Mouse (Mus musculus): ENCODE data around the gene Kif26a. TPM values are rescaled to one million over a fixed set of nuclear protein-coding genes. Genes with fewer than 3 reads are reported as not detected.
A peak's percentile ranks its signal among the peaks of the same experiment; 100 is the strongest.

Gene Kif26a
- polyA plus RNA-seq, 1 experiment = not detected

DNA sequence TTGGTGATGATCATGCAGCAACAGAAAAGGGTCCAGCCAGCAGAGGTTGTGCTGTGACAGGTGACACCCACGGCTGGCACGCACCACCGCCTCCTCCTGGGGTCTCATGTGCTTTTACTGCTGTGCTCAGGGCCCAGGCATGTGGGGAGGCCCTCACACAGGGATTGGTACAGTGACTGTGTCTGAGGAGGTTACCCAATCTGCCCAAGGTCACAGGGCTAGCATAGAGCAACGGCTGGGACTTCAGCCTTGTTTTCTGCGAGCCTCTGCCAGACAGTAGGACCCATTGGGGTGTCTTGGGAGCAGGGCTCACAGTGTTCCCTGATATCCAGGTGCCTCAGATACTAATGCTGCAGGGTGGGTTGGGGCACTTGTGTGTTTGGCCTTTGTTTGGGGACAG lies 34.7 kb upstream of the Kif26a start:
- H3K27ac ChIP-seq (ENCODE audit: insufficient read depth, low read depth, low read length) = no peak overlapping the region
- H3K4me3 ChIP-seq (ENCODE audit: insufficient read depth, low read length) = no peak overlapping the region
- TF ChIP-seq POLR2A (IDR thresholded peaks at IDR 0.05; ENCODE audit: borderline replicate concordance, low read depth, low read length) (no peak), CTCF (IDR thresholded peaks at IDR 0.05; ENCODE audit: low read depth, low read length) (no peak)
- no peaks in the 10 kb centered on the region for H3K4me1 ChIP-seq (ENCODE audit: control insufficient read depth, insufficient read depth, low read length)

DNA sequence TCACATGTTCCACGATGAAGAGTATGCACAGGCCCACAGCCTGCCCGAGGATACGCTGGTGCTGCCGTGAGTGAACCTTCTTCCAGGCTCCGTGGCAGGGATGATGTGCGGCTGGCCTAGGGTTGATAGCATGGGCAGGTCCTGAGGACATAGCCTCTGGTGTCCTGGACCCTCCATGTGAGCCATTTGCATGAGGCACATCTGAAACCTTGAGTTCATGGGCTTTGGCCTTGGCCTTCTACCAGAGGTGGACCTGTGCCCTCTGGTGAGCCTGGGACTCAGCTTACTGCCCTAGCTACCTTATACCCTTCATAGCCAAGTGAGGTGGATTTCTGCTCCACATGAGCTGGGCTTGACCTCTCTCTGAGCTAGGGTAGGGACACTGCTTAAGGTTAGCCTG lies 33.8 kb upstream of the Kif26a start:
- H3K4me3 ChIP-seq (ENCODE audit: insufficient read depth, low read length) = no peak overlapping the region
- no peaks in the 10 kb centered on the region for H3K4me1 ChIP-seq (ENCODE audit: control insufficient read depth, insufficient read depth, low read length)
- no peak overlapping the region for H3K27ac ChIP-seq (ENCODE audit: insufficient read depth, low read depth, low read length)
- TF ChIP-seq POLR2A (IDR thresholded peaks at IDR 0.05; ENCODE audit: borderline replicate concordance, low read depth, low read length) = no peak
- no peak for TF ChIP-seq CTCF (IDR thresholded peaks at IDR 0.05; ENCODE audit: low read depth, low read length)

DNA sequence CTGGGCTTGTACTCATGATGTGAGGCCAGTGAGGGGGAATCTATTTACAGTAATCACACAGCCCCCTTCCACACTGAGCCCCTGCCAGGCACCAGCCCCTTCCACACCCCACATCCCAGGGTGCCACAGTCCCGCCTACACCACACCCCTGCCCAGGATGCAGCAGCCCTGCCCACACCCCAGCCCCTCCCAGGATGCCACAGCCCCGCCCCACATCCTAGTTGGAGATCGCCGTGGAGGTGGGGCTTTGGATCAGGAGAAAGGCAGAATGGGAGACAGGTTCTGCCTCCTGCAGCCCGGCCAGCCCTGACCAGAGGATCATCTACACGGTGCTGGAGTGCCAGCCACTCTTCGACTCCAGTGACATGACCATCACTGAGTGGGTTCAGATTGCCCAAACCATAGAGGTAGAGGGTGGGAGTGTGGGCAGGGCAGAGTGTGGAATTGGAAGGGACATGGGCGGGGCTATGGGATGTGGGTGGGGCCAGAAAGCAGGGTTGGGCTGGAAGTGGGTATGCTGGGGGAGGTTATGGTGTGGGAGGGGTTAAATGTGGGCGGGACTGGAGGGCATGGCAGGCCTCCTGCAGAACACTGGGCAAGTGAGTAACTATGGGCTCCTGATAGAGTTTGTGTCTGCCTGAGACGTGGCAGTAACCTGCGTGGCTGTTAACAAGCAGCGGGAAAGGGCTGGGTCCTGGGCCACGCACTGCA lies 33.2 kb upstream of the Kif26a start:
- Histone ChIP-seq H3K4me3 (ENCODE audit: insufficient read depth, low read length) (no peak overlapping the region), H3K27ac (ENCODE audit: insufficient read depth, low read depth, low read length) (no peak overlapping the region), H3K4me1 (ENCODE audit: control insufficient read depth, insufficient read depth, low read length) (no peaks in the 10 kb centered on the region)
- TF ChIP-seq CTCF (IDR thresholded peaks at IDR 0.05; ENCODE audit: low read depth, low read length) = no peak
- no peak for TF ChIP-seq POLR2A (IDR thresholded peaks at IDR 0.05; ENCODE audit: borderline replicate concordance, low read depth, low read length)

DNA sequence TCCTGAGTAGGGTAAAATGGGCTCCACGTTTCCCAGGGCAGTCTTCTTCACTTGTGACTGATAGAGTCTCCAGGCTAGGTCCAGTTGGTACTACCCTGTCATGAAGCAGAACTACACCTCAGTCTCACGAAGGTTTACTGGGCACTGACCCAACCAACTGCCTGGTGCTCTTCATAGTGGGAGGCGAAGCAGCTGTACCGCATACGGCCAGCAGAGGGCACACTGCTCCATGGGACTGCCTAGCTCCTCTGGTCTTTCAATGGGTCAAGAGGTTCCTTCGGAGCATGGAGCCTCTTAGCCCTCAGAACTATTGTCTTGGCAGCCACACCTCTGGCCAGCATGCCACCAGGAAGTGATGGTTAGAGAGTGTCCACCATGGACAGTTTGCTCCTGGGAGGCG lies 32.3 kb upstream of the Kif26a start:
- H3K4me3 ChIP-seq (ENCODE audit: insufficient read depth, low read length) = no peak overlapping the region
- TF ChIP-seq CTCF (IDR thresholded peaks at IDR 0.05; ENCODE audit: low read depth, low read length) (peak; percentile 91), POLR2A (IDR thresholded peaks at IDR 0.05; ENCODE audit: borderline replicate concordance, low read depth, low read length) (no peak)
- no peak overlapping the region for H3K27ac ChIP-seq (ENCODE audit: insufficient read depth, low read depth, low read length)
- no peaks in the 10 kb centered on the region for H3K4me1 ChIP-seq (ENCODE audit: control insufficient read depth, insufficient read depth, low read length)

DNA sequence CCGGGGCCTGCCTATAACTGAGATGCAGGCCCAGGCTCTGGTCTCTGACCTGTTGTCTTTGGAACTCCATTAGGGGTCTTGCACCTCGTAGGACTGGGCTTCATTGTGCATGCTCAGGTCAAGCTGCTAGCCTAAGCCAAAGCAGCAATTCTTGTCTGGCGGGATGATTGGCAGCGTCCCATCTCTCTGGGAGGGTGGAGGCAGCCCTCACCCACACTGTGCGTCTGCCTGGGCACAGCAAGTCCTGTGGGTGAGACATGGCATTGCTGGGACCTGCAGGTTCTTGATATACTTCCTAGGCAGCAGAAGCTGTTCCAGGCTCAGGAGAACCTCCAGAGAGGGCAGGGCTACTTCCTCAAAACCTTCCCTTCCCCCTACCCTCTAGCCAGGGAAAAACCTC lies 29.0 kb upstream of the Kif26a start:
- Histone ChIP-seq H3K27ac (ENCODE audit: insufficient read depth, low read depth, low read length) (no peak overlapping the region), H3K4me3 (ENCODE audit: insufficient read depth, low read length) (no peak overlapping the region), H3K4me1 (ENCODE audit: control insufficient read depth, insufficient read depth, low read length) (no peaks in the 10 kb centered on the region)
- no peak for TF ChIP-seq POLR2A (IDR thresholded peaks at IDR 0.05; ENCODE audit: borderline replicate concordance, low read depth, low read length)
- no peak for TF ChIP-seq CTCF (IDR thresholded peaks at IDR 0.05; ENCODE audit: low read depth, low read length)

DNA sequence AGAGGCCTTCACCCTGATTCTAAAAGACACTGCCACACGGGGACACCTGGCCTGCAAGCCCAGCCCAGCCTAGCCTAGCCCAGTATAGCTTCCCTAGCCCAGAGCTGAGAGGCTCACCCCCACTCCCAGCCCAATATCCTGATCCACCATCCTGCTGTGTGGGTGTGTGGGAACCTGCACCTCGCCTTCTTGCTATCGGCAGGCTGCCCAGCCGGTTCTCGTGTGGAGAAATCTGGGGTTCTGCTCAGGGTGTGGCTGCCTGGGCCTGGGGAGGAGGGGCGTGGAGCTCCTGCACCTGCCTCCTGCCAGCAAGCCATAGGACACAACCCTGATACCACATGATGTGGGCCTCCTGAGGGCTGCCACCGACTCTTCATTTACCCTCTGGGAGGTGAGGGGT lies 28.4 kb upstream of the Kif26a start:
- H3K27ac ChIP-seq (ENCODE audit: insufficient read depth, low read depth, low read length) = no peak overlapping the region
- TF ChIP-seq CTCF (IDR thresholded peaks at IDR 0.05; ENCODE audit: low read depth, low read length) = no peak
- TF ChIP-seq POLR2A (IDR thresholded peaks at IDR 0.05; ENCODE audit: borderline replicate concordance, low read depth, low read length) = no peak
- H3K4me1 ChIP-seq (ENCODE audit: control insufficient read depth, insufficient read depth, low read length) = no peaks in the 10 kb centered on the region
- H3K4me3 ChIP-seq (ENCODE audit: insufficient read depth, low read length) = no peak overlapping the region

DNA sequence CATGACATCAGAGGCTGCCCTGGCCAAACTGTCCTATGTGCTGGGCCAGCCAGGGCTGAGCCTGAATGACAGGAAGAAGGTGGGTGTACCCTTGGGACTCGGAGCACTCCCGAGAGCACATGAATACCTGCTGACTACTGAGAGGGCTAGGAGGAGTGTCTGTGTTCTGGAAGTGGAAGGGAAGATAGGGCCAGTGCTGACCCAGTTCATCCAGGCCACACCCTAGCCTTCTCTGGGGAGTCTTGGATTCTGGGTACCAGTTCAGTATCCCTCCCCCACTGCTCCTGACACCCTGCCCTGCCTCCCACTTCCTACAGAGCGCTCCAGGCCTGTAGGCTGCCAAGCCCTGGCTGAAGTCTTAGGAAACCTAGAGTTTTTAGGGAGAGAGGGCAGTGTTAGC lies 24.8 kb upstream of the Kif26a start:
- no peak for TF ChIP-seq CTCF (IDR thresholded peaks at IDR 0.05; ENCODE audit: low read depth, low read length)
- no peak for TF ChIP-seq POLR2A (IDR thresholded peaks at IDR 0.05; ENCODE audit: borderline replicate concordance, low read depth, low read length)
- Histone ChIP-seq H3K4me3 (ENCODE audit: insufficient read depth, low read length) (no peak overlapping the region), H3K4me1 (ENCODE audit: control insufficient read depth, insufficient read depth, low read length) (no peaks in the 10 kb centered on the region), H3K27ac (ENCODE audit: insufficient read depth, low read depth, low read length) (no peak overlapping the region)

DNA sequence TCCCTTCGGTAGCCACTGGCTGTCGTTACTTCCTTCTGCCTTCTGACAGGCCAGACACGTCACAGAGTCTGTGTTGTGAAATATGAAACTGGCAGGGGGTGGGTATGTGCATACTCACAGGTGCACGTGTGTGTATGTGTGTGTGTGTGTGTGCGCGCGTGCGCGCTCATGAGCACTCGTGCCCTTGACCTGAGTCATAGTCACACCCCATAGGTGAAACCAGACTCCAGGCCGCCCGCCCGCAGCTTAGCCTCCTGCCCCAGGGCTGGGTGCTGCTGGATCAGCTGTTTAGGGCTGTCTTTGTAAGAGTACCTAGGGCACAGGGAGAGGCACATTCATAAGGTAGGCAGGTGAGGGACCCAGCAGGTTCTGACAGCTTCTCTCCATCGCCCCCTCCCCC lies 20.1 kb upstream of the Kif26a start:
- Histone ChIP-seq H3K4me3 (ENCODE audit: insufficient read depth, low read length) (no peak overlapping the region), H3K4me1 (ENCODE audit: control insufficient read depth, insufficient read depth, low read length) (no peaks in the 10 kb centered on the region), H3K27ac (ENCODE audit: insufficient read depth, low read depth, low read length) (no peak overlapping the region)
- no peak for TF ChIP-seq POLR2A (IDR thresholded peaks at IDR 0.05; ENCODE audit: borderline replicate concordance, low read depth, low read length)
- TF ChIP-seq CTCF (IDR thresholded peaks at IDR 0.05; ENCODE audit: low read depth, low read length) = no peak

DNA sequence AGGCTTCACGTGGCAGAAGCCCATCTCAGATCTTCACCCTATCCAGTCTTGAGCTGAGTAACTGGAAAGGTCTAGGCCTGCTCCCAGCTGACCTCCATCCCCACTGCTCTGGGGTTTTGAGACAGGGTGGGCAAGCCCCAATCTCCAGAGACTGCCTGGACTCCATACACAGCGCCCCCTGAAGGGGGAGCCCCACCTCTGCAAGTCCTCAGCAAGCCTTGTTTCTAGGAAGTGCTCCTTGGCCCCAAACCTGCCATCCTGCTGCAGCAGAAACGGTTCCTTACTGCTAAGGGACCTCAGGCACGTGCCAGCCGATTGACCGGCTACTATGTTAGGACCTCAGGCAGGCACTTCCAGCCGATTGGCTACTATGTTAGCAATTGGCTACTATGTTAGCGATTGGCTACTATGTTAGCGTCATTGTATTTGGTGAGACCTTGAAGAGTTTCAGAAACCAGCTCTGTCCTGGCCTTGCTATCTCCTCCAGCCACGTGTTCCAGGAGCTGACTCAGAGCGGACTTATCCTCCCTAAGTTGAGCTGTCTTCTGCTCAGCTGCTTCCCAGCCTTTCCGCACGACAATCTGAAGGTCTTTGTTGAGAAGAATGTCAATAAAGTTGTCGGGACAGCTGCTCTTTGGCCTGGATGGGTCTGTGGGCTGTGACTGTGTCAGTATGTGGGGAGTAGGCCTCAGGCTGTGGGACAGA lies 18.9 kb upstream of the Kif26a start:
- Histone ChIP-seq H3K27ac (ENCODE audit: insufficient read depth, low read depth, low read length) (no peak overlapping the region), H3K4me1 (ENCODE audit: control insufficient read depth, insufficient read depth, low read length) (no peaks in the 10 kb centered on the region), H3K4me3 (ENCODE audit: insufficient read depth, low read length) (no peak overlapping the region)
- no peak for TF ChIP-seq CTCF (IDR thresholded peaks at IDR 0.05; ENCODE audit: low read depth, low read length)
- no peak for TF ChIP-seq POLR2A (IDR thresholded peaks at IDR 0.05; ENCODE audit: borderline replicate concordance, low read depth, low read length)

DNA sequence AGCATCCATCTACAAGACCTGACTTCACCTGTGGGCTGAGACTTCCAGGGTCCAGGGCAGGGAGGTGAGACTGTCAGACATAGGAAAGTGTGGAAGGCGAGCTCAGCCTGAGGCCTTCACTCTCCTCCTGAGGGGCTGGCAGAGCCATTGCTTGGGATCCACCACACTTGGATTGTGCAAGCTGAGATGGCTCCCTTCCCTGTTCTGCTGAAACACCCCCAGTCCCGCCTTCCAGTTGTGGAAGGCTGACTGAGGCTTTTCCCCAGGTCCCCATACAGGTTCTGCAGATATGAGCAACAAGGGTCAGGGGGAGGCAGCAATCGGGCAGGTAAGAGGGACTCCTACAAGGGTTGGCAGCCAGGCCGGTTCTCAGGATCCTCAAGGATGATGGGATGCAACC lies 17.5 kb upstream of the Kif26a start:
- Histone ChIP-seq H3K4me3 (ENCODE audit: insufficient read depth, low read length) (no peak overlapping the region), H3K27ac (ENCODE audit: insufficient read depth, low read depth, low read length) (no peak overlapping the region), H3K4me1 (ENCODE audit: control insufficient read depth, insufficient read depth, low read length) (no peaks in the 10 kb centered on the region)
- no peak for TF ChIP-seq POLR2A (IDR thresholded peaks at IDR 0.05; ENCODE audit: borderline replicate concordance, low read depth, low read length)
- TF ChIP-seq CTCF (IDR thresholded peaks at IDR 0.05; ENCODE audit: low read depth, low read length) = no peak
